Mouse (Mus musculus) activated CD4-positive, CD25-positive, alpha-beta regulatory T cell, adult 4 months (primary cell): Measurements from ENCODE around the gene Rras2. TPM values are rescaled to one million over a fixed set of nuclear protein-coding genes. Genes with fewer than 3 reads are reported as not detected.

Source experiments
- ATAC-seq: one replicate; pipeline ENCODE4 v1.8.0; 2017
- polyA plus RNA-seq, 2 experiments: library from polyadenylated mRNA; unstranded; fragments of 100-300 nt; shearing (Covaris generic); gene quantifications; one replicate each; pipeline ENCODE4 v1.2.1; 2017

The Rras2 gene
- polyA plus RNA-seq, 2 experiments from 2014 or later = 8.8 to 17.4 TPM

DNA sequence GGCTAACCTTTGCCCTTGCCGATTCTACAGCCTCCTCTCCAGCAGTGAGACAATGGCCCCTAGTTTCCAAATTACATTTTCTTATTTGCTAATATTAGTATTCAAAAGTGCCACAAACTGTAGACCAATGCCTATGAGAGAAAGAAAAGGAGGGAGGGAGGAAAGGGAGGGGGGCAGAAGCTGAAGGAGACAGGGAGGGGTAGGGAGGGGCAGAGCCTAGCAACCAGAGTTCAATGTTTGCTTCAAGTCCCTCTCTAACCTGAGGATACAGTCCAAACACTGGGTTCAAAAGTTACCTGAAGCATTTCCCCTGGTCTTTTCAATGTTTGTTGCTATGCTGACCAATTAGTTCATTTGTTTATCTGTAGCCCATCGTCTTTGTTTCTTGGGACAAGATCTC lies 7.1 kb downstream of the Rras2 start:
- ATAC-seq = no peak

- ATAC-seq = no peak
Measured at GRCm38 (mm10) chr7:114105886-114106285, 11.7 kb downstream of the Rras2 start.

DNA sequence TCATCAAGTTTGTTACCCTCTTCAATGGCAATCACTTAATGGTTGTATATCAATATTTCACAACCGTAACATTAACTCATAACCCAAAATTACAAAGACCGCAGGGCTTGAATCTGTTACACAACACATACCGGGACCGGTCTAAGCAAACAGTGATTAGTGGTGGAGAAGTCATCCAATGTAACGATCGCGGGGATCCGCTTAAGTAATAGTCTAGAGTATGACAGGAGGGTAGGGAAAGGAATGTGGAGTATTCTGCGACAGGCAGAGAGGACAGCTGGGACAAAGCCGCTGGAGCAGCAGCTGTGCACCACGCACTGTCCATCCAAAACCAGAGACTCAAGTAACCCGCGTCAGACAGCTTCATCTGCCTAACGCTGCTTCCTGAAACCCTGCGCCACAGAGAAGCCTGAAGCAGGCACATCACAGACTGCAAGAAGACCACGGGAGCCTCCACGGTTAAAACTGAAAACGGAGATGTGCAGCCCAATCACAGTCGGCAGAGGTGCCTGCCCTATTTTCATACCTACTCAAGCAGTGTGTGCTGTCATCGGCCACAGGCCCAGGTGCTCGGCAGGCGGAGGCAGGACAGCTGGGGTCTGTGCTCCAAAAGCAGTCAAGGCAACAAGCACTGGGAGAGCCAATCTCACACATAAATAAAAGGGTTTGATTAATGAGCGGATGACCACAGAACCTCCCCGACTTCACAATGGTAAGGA lies 13.8 kb downstream of the Rras2 start:
- no peak for ATAC-seq

DNA sequence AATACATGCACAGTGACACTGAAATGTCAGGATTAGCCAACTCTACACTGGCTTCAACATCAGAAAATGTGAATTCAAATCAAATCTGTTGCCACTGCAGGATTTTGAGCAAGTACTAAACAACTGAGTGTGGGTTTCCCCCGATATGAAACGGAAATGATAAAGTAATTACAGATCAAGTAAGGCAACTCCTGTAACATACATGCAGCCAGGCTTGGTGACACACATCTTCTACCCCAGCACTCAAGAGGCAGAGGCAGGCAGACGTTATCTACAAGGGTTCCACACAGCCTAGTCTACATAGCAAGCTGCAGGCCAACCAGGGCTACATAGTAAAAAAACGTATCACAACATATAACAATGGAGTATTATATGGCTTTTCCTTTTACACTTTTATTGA lies 14.4 kb downstream of the Rras2 start:
- peak; percentile 59 for ATAC-seq

DNA sequence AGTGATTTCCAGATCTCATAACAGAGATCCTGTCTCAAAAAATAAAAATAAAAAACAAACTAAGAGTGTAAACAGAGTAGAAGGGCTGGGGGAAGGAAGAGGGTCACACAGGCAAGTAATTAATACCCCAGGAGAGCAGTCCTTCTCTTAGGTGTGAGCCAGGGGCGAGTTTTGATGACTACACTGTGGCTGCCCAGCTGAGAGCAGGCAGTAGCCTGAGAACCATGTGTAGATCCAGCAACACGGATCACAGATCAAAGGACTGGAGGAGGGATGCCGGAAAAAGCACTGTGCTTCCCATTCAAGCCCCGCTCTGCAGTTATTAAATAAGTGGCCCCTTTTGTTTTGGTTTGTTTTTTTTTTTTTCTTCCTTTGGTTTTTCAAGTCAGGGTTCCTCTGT lies 15.0 kb downstream of the Rras2 start:
- ATAC-seq = no peak

- ATAC-seq = no peak
Measured at GRCm38 (mm10) chr7:114101412-114101811, 16.2 kb downstream of the Rras2 start.

DNA sequence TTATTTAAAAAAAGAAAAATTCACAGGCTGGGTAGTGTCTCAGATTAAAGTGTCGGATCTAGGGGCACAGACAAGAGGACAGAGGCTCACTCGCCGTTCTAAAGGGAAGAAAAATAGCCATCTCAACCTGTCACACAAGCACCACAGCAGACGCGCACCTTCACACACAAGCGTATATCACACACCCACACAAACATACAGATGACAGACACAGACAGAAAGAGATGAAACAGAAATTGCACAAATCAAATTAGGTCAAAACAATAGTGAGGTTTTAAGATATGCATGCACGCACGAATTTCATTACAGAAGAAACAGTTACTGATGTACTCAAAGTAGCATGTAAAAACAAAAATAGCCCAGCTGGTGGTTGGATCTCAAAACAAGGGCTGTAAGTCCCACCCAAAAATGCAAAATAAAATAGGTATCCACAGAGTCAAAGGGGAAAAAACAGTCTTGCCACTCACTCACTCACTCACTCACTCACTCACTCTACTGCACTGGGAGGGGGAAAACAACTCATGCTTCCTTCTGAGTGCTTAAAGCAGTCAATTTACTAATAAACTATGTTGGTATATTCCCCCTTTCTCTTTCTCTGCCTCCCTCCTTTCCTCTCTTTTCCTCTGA lies 23.9 kb downstream of the Rras2 start:
- ATAC-seq = peak; percentile 18

DNA sequence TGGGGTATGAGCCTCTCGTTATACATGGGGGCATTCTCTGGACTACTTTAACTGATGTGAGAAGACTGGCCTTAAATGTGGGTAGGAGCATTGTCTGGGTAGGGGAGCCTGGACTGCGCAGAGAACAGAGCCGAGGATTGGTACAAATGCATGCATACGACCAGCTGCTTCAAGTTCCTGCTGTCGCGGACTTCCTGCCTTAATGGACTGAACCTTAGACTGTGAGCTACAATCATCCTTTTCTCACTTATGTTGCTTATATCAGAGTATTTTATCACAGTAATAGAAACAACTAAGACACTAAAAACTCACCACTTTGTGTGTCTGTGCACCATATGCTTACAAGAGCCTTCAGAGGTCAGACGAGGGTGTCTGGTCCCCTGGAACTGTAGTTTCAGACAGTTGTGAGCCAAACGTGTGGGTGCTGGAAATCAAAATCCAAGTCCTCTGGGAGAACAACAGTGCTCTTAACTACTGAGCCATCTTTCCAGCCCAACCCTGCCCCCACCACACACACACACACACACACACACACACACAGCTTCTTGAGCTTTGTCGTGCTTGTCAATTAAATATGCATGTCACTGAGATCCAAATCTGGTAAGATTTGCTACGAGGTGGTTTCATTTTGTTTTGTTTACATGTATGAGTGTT lies 26.6 kb downstream of the Rras2 start:
- ATAC-seq = no peak

DNA sequence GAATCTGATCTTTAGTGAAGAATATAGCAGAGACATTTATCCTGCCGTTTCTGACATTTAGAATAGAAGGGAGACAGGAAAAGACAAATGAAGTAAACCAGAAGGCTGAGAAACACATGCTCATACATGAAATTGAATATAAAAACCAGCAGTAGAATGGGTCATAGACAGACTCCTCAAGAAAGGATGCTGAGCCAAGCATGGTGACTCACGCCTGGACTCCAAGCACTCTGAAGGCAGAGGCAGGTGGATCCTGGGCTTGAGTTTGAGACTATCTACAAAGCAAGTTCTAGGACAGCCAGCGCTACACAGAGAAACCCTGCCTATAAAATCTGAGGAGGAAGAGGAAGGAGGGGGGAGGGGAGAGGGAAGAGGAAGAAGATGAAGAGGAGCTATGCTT lies 27.4 kb downstream of the Rras2 start:
- no peak for ATAC-seq

DNA sequence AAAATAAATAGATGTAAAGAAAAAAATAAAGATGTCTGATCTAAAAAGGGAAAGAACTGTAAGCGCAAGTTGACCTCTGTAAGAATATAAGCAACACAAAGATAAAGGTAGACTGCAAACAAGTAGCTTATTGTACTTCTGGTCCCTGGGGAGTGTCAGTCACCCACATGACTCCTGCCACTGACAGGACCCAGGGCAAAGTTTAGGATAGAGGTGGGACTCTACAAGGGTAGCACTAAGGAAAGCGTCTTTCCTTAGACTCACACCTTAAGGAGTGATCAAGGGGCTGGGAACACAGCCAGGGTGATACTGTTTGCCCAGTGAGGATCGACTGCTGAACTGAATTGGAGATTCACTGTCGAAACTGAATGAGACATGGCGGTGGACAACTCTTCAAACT lies 28.7 kb downstream of the Rras2 start:
- ATAC-seq = no peak

- peak; percentile 57 for ATAC-seq
Measured at GRCm38 (mm10) chr7:114087986-114088385, 29.6 kb downstream of the Rras2 start.

GRCm38 (mm10) chr7:114087341-114087740 lies 30.2 kb downstream of the Rras2 start:
- peak; percentile 23 for ATAC-seq

GRCm38 (mm10) chr7:114086021-114086710 lies 31.4 kb downstream of the Rras2 start:
- ATAC-seq = no peak

- ATAC-seq = peak; percentile 50
Measured at GRCm38 (mm10) chr7:114083760-114084159, 33.8 kb downstream of the Rras2 start.

- ATAC-seq = no peak
Measured at GRCm38 (mm10) chr7:114083088-114083487, 34.5 kb downstream of the Rras2 start.

DNA sequence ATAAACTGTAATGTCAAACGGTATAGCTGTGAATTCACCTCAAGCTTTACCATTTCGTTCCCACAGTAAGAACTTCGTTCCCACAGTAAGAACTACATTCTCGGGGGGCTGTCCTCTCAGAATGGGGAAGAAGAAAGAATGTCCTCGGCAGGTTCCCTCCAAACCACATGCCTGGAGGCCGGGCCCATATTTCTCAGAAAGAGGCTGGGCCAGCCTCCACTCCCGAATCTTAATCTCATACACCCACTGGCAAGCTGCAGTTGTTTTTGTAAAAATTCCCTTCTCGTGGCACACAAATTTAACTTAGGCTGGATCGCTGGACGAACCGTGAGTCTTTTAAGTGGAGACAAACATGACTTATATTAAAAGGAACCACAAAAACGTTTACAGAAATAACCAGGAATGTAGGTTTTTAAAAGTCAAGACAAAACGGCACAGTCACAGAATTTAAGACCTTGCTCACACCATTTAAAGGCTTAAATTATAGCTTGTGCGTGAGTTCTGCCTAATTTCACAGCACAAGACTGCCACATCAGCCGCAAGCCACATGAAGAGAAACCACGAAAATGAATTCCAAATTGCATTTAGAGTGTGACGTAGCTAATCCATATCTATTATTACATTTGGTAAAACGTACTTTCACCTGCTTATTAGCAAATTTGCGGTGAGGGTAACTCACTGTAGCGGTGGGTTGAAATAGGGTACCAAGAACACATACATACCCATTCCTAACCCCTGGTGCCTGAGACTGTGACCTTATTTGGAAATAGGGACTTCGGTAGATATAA lies 35.8 kb downstream of the Rras2 start:
- ATAC-seq = no peak

DNA sequence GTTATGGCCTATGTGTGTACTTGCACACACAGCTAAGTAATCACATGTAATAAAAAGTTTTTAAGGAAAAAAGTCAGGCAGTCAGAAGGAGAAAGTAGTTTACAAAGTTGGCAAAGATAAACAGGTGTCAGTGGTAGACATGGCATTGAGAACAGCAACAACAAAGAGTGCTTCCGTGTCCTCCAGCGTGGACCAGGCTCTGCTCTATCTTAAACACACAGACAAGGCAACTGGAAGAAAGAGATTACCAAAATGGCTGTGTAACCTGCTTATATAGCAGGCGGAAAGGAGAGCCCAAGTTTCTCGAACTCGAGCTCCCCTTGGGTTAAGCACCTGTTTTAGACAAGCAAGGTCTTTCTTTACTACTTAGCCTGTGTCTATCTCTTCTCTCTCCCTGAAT lies 37.3 kb downstream of the Rras2 start:
- ATAC-seq = no peak

DNA sequence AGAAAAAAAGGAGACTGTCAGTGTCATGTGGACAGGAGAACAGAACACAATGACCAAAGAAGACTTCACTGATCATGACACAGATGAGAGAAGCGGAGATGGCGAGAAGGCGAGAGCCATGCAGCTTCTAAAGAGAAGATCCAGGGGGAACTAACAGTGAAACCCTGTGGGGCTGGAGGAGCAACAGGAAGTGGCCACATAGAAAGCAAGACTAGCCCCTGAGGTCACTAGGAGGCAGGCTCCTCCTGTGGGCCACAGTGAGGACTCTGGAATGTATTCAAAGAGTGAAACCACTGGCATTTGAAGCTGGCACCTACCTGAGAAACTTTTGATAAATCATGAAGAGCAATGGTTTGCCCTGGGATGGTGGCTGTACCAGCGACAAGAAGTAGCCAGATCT lies 38.2 kb downstream of the Rras2 start:
- no peak for ATAC-seq

DNA sequence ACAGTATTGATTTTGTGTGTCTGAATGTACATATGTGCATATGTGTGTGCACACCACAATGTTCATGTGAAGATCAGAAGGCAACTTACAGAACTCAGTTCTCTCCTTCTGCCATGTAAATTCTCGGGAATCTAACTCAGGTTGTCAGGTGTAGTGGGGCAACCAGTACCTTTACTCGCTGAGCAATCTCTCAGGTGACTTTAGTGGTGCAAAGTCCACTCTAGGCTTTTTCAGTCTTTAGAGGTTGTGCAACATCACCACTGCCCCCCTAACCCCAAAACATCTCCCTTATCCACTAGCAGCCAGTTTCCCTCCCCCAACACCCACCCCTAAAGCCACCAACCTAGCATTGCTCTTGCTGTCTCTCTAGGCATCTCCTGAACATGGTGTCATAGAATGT lies 43.0 kb downstream of the Rras2 start:
- ATAC-seq = no peak

DNA sequence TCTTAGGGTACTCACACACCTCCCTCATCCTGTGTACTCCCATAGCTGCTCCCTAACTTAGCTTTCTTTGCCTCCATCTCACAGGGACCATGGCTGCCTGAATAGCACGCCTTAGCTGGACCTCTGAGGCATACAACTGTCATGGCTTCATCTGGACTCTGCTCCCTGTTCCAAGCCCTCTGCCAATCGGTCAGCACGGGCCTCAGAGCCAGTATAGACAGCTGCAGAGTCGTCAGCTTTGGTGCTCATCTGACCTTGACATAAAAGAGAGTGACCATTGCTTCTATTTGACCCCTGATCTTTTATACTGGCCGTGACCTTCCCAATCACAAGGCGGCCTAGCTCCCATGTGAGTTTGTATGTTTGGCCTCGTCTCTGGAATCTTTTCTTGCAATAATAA lies 43.4 kb downstream of the Rras2 start:
- no peak for ATAC-seq

DNA sequence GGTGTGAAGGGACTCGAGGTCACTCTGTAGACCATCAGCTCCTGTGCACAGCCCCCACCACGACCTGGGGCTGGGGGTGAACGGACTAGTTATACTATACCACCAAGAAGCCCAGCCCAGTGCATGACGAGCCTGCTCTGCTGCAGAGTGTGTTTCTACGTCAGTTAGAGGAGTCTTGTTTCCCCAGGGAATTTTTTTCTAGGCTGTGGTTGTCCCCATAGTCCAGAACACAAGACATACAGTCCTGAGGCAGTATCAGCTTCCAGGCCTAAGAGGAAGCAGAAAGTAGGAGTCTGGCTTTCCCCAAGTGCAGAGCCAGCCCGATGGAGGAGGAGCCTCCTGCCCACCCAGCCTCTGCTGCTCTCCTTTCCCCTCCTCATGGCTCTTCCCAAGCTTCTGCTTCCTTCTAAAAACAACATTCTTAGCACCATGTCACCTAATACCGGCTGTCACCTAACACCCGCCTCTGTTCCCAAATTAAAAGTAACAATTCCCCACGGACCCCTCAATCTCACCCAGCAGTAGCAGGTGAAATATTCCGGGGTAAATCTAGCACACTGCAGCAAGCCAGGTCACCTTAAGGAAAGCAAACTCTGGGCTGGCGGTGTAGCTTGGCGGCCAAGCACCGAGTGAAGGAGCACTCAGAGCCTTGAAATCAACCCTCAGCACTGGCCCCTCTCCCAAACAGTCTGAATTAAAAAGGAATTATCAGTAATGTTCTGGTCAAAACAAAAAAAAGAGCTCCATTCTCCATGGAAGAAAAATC lies 45.5 kb downstream of the Rras2 start:
- ATAC-seq = no peak

DNA sequence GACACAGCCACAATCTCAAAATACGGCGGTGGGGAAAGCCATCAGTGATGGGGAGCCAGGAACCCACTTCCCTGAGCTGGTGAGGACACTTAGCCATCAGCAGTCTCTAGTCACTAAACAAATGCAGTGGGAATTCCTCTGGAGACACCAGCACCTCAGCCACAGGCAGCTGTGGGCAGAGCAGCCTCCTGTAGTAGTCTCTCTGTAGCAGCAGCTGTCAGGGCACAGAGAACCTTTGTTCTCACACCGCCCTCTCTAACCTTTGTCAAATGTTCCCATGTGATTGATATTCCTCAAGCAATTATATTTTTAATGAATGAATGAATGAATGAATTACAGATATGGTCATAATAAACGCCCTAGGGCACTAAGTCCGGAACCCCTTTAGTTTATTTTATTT lies 46.2 kb downstream of the Rras2 start:
- ATAC-seq = no peak
